Comparison of ENCODE assay signal across 8 mouse cellular contexts in the genomic region with DNA sequence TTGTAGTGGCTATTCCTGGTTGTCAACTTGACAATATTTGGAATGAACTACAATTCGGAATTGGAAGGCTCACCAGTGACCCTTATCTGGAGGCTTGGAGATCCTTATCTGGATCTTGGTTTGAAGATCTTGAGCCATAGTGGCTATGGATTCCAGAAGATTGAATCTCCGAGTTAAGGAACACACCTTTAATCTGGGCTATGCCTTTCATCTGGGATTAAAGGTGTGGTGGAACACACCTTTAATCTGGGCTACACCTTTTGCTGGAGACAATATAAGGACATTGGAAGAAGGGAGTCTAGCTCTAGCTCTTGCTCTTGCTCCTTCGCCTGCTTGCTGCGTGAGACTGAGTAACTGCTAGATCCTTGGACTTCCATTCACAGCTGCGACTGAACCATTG. TPM values are rescaled to one million over a fixed set of nuclear protein-coding genes. Genes with fewer than 3 reads are reported as not detected.
DNase-seq lines count a peak whose midpoint lies in the region; ATAC-seq and TF ChIP-seq lines count a peak whose summit lies in the region.
"Not testable (repeated sequence)": the region's sequence is repeated elsewhere in the genome, so short reads cannot be mapped to it uniquely, and the experiment has no call there.

A gene (plus strand): TSS at position 301 of the 400 bp plus-strand sequence.

- not testable (repeated sequence) for H3K9me3 ChIP-seq in hindbrain, embryonic 11.5 days (ENCODE audit: control insufficient read depth, low read length); liver, embryonic 11.5 days (ENCODE audit: control insufficient read depth, low read length); midbrain, embryonic 13.5 days

- not testable (repeated sequence) for H3K4me1 ChIP-seq in hindbrain, embryonic 11.5 days (replicated peaks; ENCODE audit: control insufficient read depth, insufficient read depth, low read length); liver, embryonic 11.5 days (replicated peaks; ENCODE audit: control insufficient read depth, insufficient read depth, low read length); testis, adult 2 months (ENCODE audit: control insufficient read depth, insufficient read depth, low read length)
- peaks cover 17% of the 10 kb centered on the region for H3K4me1 ChIP-seq in midbrain, embryonic 13.5 days (replicated peaks)

- not testable (repeated sequence) for TF ChIP-seq POLR2A in testis, adult 2 months (IDR thresholded peaks at IDR 0.05; ENCODE audit: control insufficient read depth, low read depth, low read length)

- no CpG with 5 or more reads among the region's 5 CpGs for WGBS in hindbrain, embryonic 11.5 days
- WGBS in liver, embryonic 11.5 days: no CpG with 5 or more reads among the region's 5 CpGs
- no CpG with 5 or more reads among the region's 5 CpGs for WGBS in midbrain, embryonic 13.5 days

- peak within 1 kb of the TSS; percentile 86 for H3K4me3 ChIP-seq in hindbrain, embryonic 11.5 days (ENCODE audit: low read depth, low read length)
- H3K4me3 ChIP-seq in liver, embryonic 11.5 days (ENCODE audit: low read depth, low read length): peak within 1 kb of the TSS; percentile 96
- peak within 1 kb of the TSS; percentile 98 for H3K4me3 ChIP-seq in midbrain, embryonic 13.5 days (replicated peaks)
- peak within 1 kb of the TSS; percentile 94 for H3K4me3 ChIP-seq in testis, adult 2 months (ENCODE audit: control insufficient read depth, low read depth, low read length)

- not testable (repeated sequence) for TF ChIP-seq CTCF in testis, adult 2 months (IDR thresholded peaks at IDR 0.05; ENCODE audit: control insufficient read depth, insufficient read depth, insufficient replicate concordance, low read depth, low read length)

- peak within 1 kb of the TSS; percentile 45 for H3K4me2 ChIP-seq in hindbrain, embryonic 11.5 days (replicated peaks; ENCODE audit: low read depth, low read length)
- H3K4me2 ChIP-seq in liver, embryonic 11.5 days: peak within 1 kb of the TSS; percentile 78
- H3K4me2 ChIP-seq in midbrain, embryonic 13.5 days (replicated peaks): peak within 1 kb of the TSS; percentile 67

- not testable (repeated sequence) for H3K27me3 ChIP-seq in hindbrain, embryonic 11.5 days (ENCODE audit: control insufficient read depth, insufficient read depth, low read length); liver, embryonic 11.5 days (replicated peaks; ENCODE audit: control insufficient read depth, insufficient read depth, low read length); midbrain, embryonic 13.5 days; testis, adult 2 months (ENCODE audit: control insufficient read depth, insufficient read depth, low read length)

- H3K36me3 ChIP-seq in hindbrain, embryonic 11.5 days (ENCODE audit: control insufficient read depth, insufficient read depth, low read length); liver, embryonic 11.5 days (ENCODE audit: control insufficient read depth, insufficient read depth, low read length); midbrain, embryonic 13.5 days; testis, adult 2 months (ENCODE audit: control insufficient read depth, insufficient read depth, low read length): not testable (repeated sequence)

- not testable (repeated sequence) for DNase-seq in adrenal gland, adult 8-10 months; gonadal fat pad, adult 2 months (ENCODE audit: low read depth); hindbrain, embryonic 11.5 days (ENCODE audit: low spot score); layer of hippocampus, adult 8-10 months (ENCODE audit: low spot score in 2 of 2); liver, embryonic 11.5 days (ENCODE audit: low spot score)

- peak within 1 kb of the TSS; percentile 89 for H3K27ac ChIP-seq in hindbrain, embryonic 11.5 days (ENCODE audit: low read depth, low read length)
- peak within 1 kb of the TSS; percentile 94 for H3K27ac ChIP-seq in liver, embryonic 11.5 days (ENCODE audit: low read depth, low read length)
- H3K27ac ChIP-seq in midbrain, embryonic 13.5 days: peak within 1 kb of the TSS; percentile 96
- H3K27ac ChIP-seq in testis, adult 2 months (ENCODE audit: control insufficient read depth, insufficient read depth, low read depth, low read length): peak within 1 kb of the TSS; percentile 99

- peak within 1 kb of the TSS; percentile 91 for H3K9ac ChIP-seq in hindbrain, embryonic 11.5 days (ENCODE audit: low read depth, low read length)
- peak within 1 kb of the TSS; percentile 97 for H3K9ac ChIP-seq in liver, embryonic 11.5 days (ENCODE audit: low read depth, low read length)
- H3K9ac ChIP-seq in midbrain, embryonic 13.5 days (replicated peaks): peak within 1 kb of the TSS; percentile 97

- ATAC-seq in erythroblast, adult 5-6 weeks (replicated peaks; ENCODE audit: low FRiP score, poor library complexity, severe bottlenecking); hindbrain, embryonic 11.5 days (ENCODE audit: low FRiP score); liver, embryonic 11.5 days (replicated peaks; ENCODE audit: low FRiP score); midbrain, embryonic 13.5 days: not testable (repeated sequence)

RNA-seq across cellular contexts. Expression of the gene that starts here (rescaled TPM):
- total RNA-seq in adrenal gland, adult 8-10 months (2022): 100 to 1,000 TPM in 2 of 4 experiments, 10 to 100 TPM in 2; 70.8 to 172 (median 109) TPM
- 83.8 and 97.2 TPM in 2 replicates for total RNA-seq in erythroblast, adult 5-6 weeks (2015; ENCODE audit: low replicate concordance)
- 124 and 143 TPM in 2 replicates for total RNA-seq in erythroblast, adult 5-6 weeks (2017; ENCODE audit: low replicate concordance)
- 21.0 and 30.0 TPM in 2 replicates for polyA plus RNA-seq in gonadal fat pad, adult 2 months (2012; rRNA removed)
- 259 and 316 TPM in 2 replicates for polyA plus RNA-seq in hindbrain, embryonic 11.5 days (2014; fragmentation: Nextera tagmentation; extraction: Ambion mirVana)
- 100 to 1,000 TPM; 122 to 143 (median 133) TPM for total RNA-seq in layer of hippocampus, adult 8-10 months (2022)
- 213 and 239 TPM in 2 replicates for polyA plus RNA-seq in liver, embryonic 11.5 days (2014; fragmentation: Nextera tagmentation; extraction: Ambion mirVana)
- polyA plus RNA-seq in midbrain, embryonic 13.5 days (2015; fragmentation: Nextera tagmentation; extraction: Ambion mirVana): 301 and 329 TPM in 2 replicates
- 41.8 and 47.5 TPM in 2 replicates for polyA plus RNA-seq in testis, adult 2 months (2012; rRNA removed)
